Mouse (Mus musculus) neural tube, embryonic 12.5 days (tissue): ENCODE measurements at regions not wholly inside any gene's neighbourhood (a gene's known extent, or its start where the extent isn't known, plus 50 kb on each side); places are given as distances from the start of the nearest gene placed in this dataset.

Experiments
- ATAC-seq: fragments of 200-750 bp; cut with Nextera tagmentation; 2 replicates; pipeline ENCODE4 v1.8.0; 2017; ENCODE audit warnings: low read depth, mild to moderate bottlenecking, moderate TSS enrichment, moderate library complexity; ENCODE audit not compliant: low FRiP score
- H3K27ac ChIP-seq: fragments of 300-500 bp; sonication (generic); 2 replicates; pipeline ENCODE4 v1.5.1; 2016
- H3K27me3 ChIP-seq: fragments of 300-500 bp; sonication (generic); replicated peaks from 2 replicates; pipeline ENCODE4 v1.6.1; 2016; ENCODE audit warnings: mild to moderate bottlenecking
- H3K36me3 ChIP-seq: fragments of 300-500 bp; sonication (generic); 2 replicates; pipeline ENCODE4 v1.6.1; 2016; ENCODE audit warnings: mild to moderate bottlenecking
- H3K4me1 ChIP-seq: fragments of 300-500 bp; sonication (generic); 2 replicates; pipeline ENCODE4 v1.6.1; 2016
- H3K4me2 ChIP-seq: fragments of 300-500 bp; sonication (generic); replicated peaks from 2 replicates; pipeline ENCODE4 v1.6.1; 2016; ENCODE audit warnings: mild to moderate bottlenecking
- H3K4me3 ChIP-seq: fragments of 300-500 bp; sonication (generic); 2 replicates; pipeline ENCODE4 v1.5.1; 2016
- H3K9ac ChIP-seq: fragments of 300-500 bp; sonication (generic); 2 replicates; pipeline ENCODE4 v1.6.1; 2016; ENCODE audit warnings: mild to moderate bottlenecking
- H3K9me3 ChIP-seq: fragments of 300-500 bp; sonication (generic); 2 replicates; pipeline ENCODE4 v1.6.1; 2016; ENCODE audit warnings: mild to moderate bottlenecking
- WGBS: fragments of 180-500 bp; shearing (Covaris S2); methylation state at CpG from one replicate; pipeline ENCODE4 v1.1.7; 2016; 5-methylcytosine and 5-hydroxymethylcytosine counted together

- Histone ChIP-seq H3K4me3 (no peak overlapping the region), H3K9ac (no peak overlapping the region), H3K9me3 (no peaks in the 10 kb centered on the region), H3K27ac (no peak overlapping the region), H3K27me3 (no peaks in the 10 kb centered on the region), H3K4me2 (no peak overlapping the region), H3K4me1 (no peaks in the 10 kb centered on the region), H3K36me3 (no peaks in the 10 kb centered on the region)
- no peak for ATAC-seq
- 69% methylated on average over 9 of the region's 9 CpGs for WGBS
These were observed 91.2 kb downstream of the Srek1 start for GRCm38 (mm10) chr13:103683169-103683568.

DNA sequence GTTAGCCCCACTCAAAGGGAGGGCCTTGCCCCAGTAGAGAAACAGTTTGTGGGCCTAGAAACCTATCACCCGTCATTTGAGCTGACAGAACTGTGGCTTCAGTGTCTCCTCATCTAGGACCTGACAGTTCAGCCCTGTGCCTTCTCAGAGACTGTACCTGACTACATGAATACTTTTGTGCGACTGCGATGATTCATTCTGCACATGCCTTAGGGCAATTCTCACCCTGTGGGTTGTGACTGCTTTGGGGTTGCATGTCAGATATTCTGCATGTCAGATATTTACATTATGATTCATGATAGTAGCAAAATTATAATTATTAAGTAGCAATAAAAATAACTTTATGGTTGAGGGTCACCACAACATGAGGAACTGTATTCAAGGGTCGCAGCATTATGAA lies 93.7 kb downstream of the Srek1 start:
- H3K9ac ChIP-seq: no peak overlapping the region
- no peaks in the 10 kb centered on the region for H3K27me3 ChIP-seq
- H3K36me3 ChIP-seq: no peaks in the 10 kb centered on the region
- H3K27ac ChIP-seq: no peak overlapping the region
- H3K9me3 ChIP-seq: no peaks in the 10 kb centered on the region
- no peak overlapping the region for H3K4me2 ChIP-seq
- no peak for ATAC-seq
- no peaks in the 10 kb centered on the region for H3K4me1 ChIP-seq
- no peak overlapping the region for H3K4me3 ChIP-seq
- 92% methylated on average over 4 of the region's 4 CpGs for WGBS

GRCm38 (mm10) chr13:103680052-103680451 lies 94.4 kb downstream of the Srek1 start:
- Histone ChIP-seq H3K9ac (no peak overlapping the region), H3K27me3 (no peaks in the 10 kb centered on the region), H3K9me3 (no peaks in the 10 kb centered on the region), H3K4me1 (no peaks in the 10 kb centered on the region), H3K36me3 (no peaks in the 10 kb centered on the region), H3K4me3 (no peak overlapping the region), H3K4me2 (no peak overlapping the region), H3K27ac (no peak overlapping the region)
- 86% methylated on average over 7 of the region's 7 CpGs for WGBS
- ATAC-seq: no peak

- no peak overlapping the region for H3K4me2 ChIP-seq
- no peak overlapping the region for H3K4me3 ChIP-seq
- no peaks in the 10 kb centered on the region for H3K4me1 ChIP-seq
- H3K27ac ChIP-seq: no peak overlapping the region
- no peaks in the 10 kb centered on the region for H3K27me3 ChIP-seq
- ATAC-seq: no peak
- no peak overlapping the region for H3K9ac ChIP-seq
- WGBS: 84% methylated on average over 13 of the region's 13 CpGs
- H3K9me3 ChIP-seq: no peaks in the 10 kb centered on the region
- H3K36me3 ChIP-seq: no peaks in the 10 kb centered on the region
These were observed 97.6 kb downstream of the Srek1 start for GRCm38 (mm10) chr13:103676831-103677230.

DNA sequence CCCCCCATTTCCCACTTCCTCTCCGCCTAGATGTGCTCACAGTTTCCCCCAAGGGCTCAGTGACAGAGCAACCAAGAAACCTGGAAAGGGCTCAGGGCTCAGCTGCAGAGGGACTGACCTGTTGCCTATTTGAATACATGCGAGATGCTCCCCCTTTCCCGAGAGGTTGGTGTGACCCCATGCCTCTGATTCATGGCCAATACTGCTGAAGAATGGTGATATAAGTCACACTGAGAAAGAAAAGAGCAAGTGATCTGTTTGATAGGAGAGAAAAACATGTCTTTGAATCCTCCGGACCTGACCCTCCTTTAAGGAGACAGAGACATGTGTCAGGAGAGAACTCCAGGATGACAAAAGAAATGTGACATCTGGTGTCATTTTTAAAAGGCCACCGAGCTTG lies 98.2 kb downstream of the Srek1 start:
- no peak overlapping the region for H3K27ac ChIP-seq

GRCm38 (mm10) chr13:103670611-103671010 lies 103.8 kb downstream of the Srek1 start:
- no peaks in the 10 kb centered on the region for H3K9me3 ChIP-seq

More for the DNA sequence above, 98.2 kb downstream of the Srek1 start:
- H3K9me3 ChIP-seq: no peaks in the 10 kb centered on the region
- no peaks in the 10 kb centered on the region for H3K4me1 ChIP-seq
- no peaks in the 10 kb centered on the region for H3K27me3 ChIP-seq
- WGBS: 78% methylated on average over 5 of the region's 5 CpGs
- no peak overlapping the region for H3K4me2 ChIP-seq
- no peaks in the 10 kb centered on the region for H3K36me3 ChIP-seq
- no peak for ATAC-seq
- H3K9ac ChIP-seq: no peak overlapping the region
- no peak overlapping the region for H3K4me3 ChIP-seq

DNA sequence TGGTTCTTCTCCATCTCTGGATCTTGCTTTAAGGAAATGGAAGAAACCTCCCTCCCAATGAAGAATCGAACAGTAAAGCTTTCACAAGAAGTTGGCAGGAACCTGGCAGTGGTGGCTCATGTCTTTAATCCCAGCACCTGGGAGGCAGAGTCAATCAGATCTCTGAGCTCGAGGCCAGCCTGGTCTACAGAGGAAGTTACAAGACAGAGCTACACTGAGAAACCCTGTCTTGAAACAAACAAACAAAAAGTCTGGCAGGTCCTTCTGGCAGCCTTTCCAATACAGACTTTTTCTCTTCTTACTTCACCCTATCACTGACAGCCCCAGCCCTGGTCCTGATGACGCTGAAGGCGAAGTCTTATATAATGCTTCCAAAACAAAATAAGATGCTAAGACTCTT lies 104.6 kb downstream of the Srek1 start:
- H3K36me3 ChIP-seq: no peaks in the 10 kb centered on the region
- 88% methylated on average over 4 of the region's 4 CpGs for WGBS
- H3K4me3 ChIP-seq: no peak overlapping the region
- no peak for ATAC-seq
- no peak overlapping the region for H3K4me2 ChIP-seq
- no peaks in the 10 kb centered on the region for H3K27me3 ChIP-seq
- no peaks in the 10 kb centered on the region for H3K9me3 ChIP-seq
- H3K27ac ChIP-seq: no peak overlapping the region
- no peak overlapping the region for H3K9ac ChIP-seq
- H3K4me1 ChIP-seq: no peaks in the 10 kb centered on the region

More at GRCm38 (mm10) chr13:103670611-103671010, 103.8 kb downstream of the Srek1 start:
- H3K27ac ChIP-seq: no peak overlapping the region
- no peaks in the 10 kb centered on the region for H3K36me3 ChIP-seq
- no peak overlapping the region for H3K9ac ChIP-seq
- H3K4me3 ChIP-seq: no peak overlapping the region
- no peaks in the 10 kb centered on the region for H3K4me1 ChIP-seq
- no peak for ATAC-seq
- no peak overlapping the region for H3K4me2 ChIP-seq
- no peaks in the 10 kb centered on the region for H3K27me3 ChIP-seq

DNA sequence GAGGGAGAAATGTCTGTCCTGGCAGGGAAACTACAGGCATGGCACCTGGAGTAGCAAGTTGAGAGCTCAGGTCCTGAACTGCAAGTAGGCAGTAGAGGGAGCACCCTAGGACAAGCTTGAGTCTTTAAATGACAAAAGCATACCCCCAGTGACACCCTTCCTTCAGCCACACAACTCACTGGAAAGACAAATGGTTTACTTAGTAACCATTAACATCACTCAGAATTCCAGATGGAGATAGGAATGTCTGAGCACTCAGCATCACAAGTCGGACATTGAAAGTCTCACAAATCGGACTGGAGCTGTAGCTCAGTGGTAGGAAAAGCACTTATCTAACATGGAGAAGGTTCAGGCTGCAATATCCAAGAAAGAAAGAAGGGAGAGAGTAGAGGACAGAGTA lies 106.7 kb downstream of the Srek1 start:
- no peaks in the 10 kb centered on the region for H3K36me3 ChIP-seq
- ATAC-seq: no peak
- no peaks in the 10 kb centered on the region for H3K4me1 ChIP-seq
- H3K27ac ChIP-seq: no peak overlapping the region
- no peak overlapping the region for H3K9ac ChIP-seq
- H3K4me2 ChIP-seq: no peak overlapping the region
- no peak overlapping the region for H3K4me3 ChIP-seq
- 82% methylated on average over 2 of the region's 2 CpGs for WGBS
- no peaks in the 10 kb centered on the region for H3K9me3 ChIP-seq
- no peaks in the 10 kb centered on the region for H3K27me3 ChIP-seq

DNA sequence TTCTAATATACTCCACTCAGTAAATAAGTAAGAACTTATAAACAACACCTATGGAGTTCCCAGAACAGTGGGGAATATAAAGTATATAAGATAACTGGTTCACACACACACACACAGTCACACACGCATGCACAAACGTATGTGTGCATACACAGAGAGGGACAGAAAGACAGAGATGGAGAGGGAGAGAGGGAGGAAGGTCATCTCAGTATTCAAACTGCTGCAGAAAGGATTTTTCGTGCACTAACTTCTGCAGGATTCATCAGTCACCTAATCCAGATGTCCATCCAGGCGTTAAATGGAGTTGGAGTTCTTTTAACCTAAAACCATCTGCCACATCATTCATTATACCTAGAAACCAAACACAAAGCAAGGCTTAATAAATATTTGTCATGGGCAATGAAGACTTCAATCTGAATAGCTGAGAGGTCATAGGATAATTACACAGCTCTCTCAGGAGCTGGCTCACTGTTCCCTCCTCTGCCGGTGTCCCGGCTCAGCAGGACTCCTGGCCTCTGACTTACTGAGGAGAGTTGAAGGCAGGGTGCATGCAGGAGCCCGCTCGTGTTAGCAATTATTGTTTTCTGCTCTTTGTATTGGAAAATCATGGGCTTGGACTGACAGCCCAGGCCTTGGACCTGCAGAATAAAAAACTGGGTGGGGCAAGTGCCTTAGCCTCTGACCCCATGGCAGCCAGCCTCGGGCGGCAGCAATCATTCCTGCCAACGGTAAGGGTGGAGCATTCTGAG lies 114.0 kb downstream of the Srek1 start:
- no peak overlapping the region for H3K4me3 ChIP-seq
- ATAC-seq: peak; percentile 41; the same call in 1 of the 2 replicates
- no peak overlapping the region for H3K27ac ChIP-seq

GRCm38 (mm10) chr13:103655966-103656365 lies 118.4 kb downstream of the Srek1 start:
- WGBS: 95% methylated on average over 2 of the region's 2 CpGs

More for the DNA sequence above, 114.0 kb downstream of the Srek1 start:
- WGBS: 8% methylated on average over 11 of the region's 11 CpGs
- Histone ChIP-seq H3K9ac (no peak overlapping the region), H3K4me1 (peaks cover 8% of the 10 kb centered on the region; the same call in 1 of the 2 replicates), H3K27me3 (0 out of 2 replicates have a peak, but pooled peaks cover 4% of the 10 kb centered on the region), H3K9me3 (no peaks in the 10 kb centered on the region), H3K36me3 (no peaks in the 10 kb centered on the region), H3K4me2 (0 out of 2 replicates have a peak overlapping the region, but pooled peaks have one; percentile 13)

GRCm38 (mm10) chr13:103653216-103653615 lies 121.2 kb downstream of the Srek1 start:
- no peak overlapping the region for H3K4me3 ChIP-seq
- no peak overlapping the region for H3K9ac ChIP-seq
- 0 out of 2 replicates have a peak, but pooled peaks cover 4% of the 10 kb centered on the region for H3K27me3 ChIP-seq
- no peak overlapping the region for H3K4me2 ChIP-seq
- H3K9me3 ChIP-seq: no peaks in the 10 kb centered on the region
- WGBS: 88% methylated on average over 4 of the region's 4 CpGs
- H3K27ac ChIP-seq: no peak overlapping the region
- no peaks in the 10 kb centered on the region for H3K4me1 ChIP-seq
- no peaks in the 10 kb centered on the region for H3K36me3 ChIP-seq
- ATAC-seq: no peak

More at GRCm38 (mm10) chr13:103655966-103656365, 118.4 kb downstream of the Srek1 start:
- H3K9ac ChIP-seq: no peak overlapping the region
- ATAC-seq: no peak
- H3K4me3 ChIP-seq: no peak overlapping the region
- no peaks in the 10 kb centered on the region for H3K36me3 ChIP-seq
- H3K4me2 ChIP-seq: no peak overlapping the region
- H3K9me3 ChIP-seq: no peaks in the 10 kb centered on the region
- H3K4me1 ChIP-seq: peaks cover 5% of the 10 kb centered on the region; the same call in 1 of the 2 replicates
- 0 out of 2 replicates have a peak, but pooled peaks cover 4% of the 10 kb centered on the region for H3K27me3 ChIP-seq
- no peak overlapping the region for H3K27ac ChIP-seq

DNA sequence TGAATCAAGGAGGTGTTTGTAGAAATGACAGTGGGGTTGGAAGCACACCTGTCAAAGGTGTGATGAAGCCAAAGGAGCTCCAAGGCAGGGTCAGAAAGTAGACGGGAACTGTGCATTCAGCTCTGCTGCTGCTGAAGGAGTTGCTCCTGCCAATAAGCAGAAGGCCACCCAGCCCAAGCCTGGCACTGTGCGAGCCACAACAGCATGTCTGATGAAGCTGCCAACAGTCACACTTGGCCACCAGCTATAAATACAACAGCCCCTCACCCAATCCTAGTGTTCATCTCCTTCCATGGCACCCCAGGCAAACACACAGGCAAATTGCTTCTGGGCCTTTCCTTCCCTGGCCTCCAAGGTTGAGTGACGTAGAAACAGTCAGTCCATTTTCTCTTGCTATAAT lies 125.0 kb downstream of the Srek1 start:
- WGBS: 91% methylated on average over 3 of the region's 3 CpGs
- H3K4me3 ChIP-seq: no peak overlapping the region
- no peak for ATAC-seq
- no peak overlapping the region for H3K9ac ChIP-seq
- H3K4me2 ChIP-seq: no peak overlapping the region
- H3K27me3 ChIP-seq: no peaks in the 10 kb centered on the region
- H3K9me3 ChIP-seq: no peaks in the 10 kb centered on the region
- H3K27ac ChIP-seq: no peak overlapping the region
- 0 out of 2 replicates have a peak, but pooled peaks cover under 1% of the 10 kb centered on the region for H3K4me1 ChIP-seq
- no peaks in the 10 kb centered on the region for H3K36me3 ChIP-seq

DNA sequence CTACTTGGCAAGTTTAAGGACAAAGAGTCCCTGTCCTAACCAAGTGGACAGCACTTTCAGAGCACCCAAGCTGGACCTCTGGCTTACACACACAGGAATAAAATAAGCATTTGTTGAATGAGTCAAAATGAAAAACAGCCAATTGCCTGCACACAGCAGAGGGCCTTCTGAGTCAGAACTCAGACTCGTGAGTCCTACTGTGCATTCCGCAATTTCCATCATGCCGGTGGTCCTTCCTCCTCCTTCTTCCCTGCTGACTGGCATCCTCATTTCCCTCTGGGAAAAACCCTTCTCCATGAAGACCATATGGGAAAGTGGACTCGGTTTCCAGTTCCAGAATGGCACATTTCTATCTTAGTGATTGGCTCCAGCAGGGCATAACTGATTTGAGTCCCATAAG lies 126.4 kb downstream of the Srek1 start:
- no peak for ATAC-seq
- H3K4me2 ChIP-seq: no peak overlapping the region
- H3K36me3 ChIP-seq: no peaks in the 10 kb centered on the region
- H3K27ac ChIP-seq: no peak overlapping the region
- H3K27me3 ChIP-seq: no peaks in the 10 kb centered on the region
- no peak overlapping the region for H3K9ac ChIP-seq
- WGBS: 80% methylated on average over 4 of the region's 4 CpGs
- no peak overlapping the region for H3K4me3 ChIP-seq
- peaks cover 7% of the 10 kb centered on the region for H3K4me1 ChIP-seq
- H3K9me3 ChIP-seq: no peaks in the 10 kb centered on the region
